Mouse (Mus musculus): ENCODE measurements around the gene Cfap97.
A peak's percentile ranks its signal among the peaks of the same experiment; 100 is the strongest.

GRCm38 (mm10) chr8:46210404-46211315 is 59.1 kb downstream of the Cfap97 start, which contains the start of gene Slc25a4:
- peak; percentile 75 for TF ChIP-seq POLR2A (IDR thresholded peaks at IDR 0.05; ENCODE audit: extremely low read depth, insufficient read depth, low read length)
- no peak for TF ChIP-seq CTCF (IDR thresholded peaks at IDR 0.05; ENCODE audit: low read depth, low read length)

Measured in liver, adult 2 months (tissue).